Mouse (Mus musculus) frontal cortex, postnatal 14 days (tissue): ENCODE data around the gene Pank3.

Source experiments
- DNase-seq, 2 experiments: peaks; one replicate each; pipeline ENCODE4 v3.0.0; 2022; ENCODE audit warnings: low spot score in 2 of 2

The Pank3 gene

DNA sequence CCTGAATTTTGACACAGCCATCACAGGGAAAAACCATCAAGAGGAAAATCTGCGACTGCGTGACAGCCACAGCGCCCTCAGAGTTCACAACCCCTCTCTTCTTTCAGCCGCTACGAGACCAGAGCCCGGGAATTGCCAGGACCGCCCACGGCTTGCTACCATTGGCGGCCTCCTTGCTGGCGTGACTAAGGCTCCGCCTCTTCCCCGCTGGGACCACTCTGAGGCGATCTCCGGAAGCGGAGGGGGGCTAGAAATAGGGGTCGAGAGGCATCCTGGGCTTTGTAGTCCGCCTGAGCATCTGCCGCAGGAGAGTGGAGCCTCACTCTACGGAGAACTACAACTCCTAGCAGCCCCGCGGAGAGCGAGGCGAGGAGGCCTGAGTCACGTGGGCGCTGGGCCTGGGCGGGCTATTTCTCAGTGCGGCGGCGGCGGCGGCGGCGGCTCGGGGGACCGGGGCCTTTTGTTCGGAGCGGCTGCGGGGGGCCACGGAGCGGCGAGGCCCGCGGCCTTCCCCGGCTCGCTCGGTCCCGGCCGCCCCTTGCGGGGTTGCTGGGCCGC is at the start of gene Pank3:
TSS of gene Pank3 (plus strand) at position 297 of the 558 bp plus-strand sequence.
- peak; percentile 96 to 98 for DNase-seq

DNA sequence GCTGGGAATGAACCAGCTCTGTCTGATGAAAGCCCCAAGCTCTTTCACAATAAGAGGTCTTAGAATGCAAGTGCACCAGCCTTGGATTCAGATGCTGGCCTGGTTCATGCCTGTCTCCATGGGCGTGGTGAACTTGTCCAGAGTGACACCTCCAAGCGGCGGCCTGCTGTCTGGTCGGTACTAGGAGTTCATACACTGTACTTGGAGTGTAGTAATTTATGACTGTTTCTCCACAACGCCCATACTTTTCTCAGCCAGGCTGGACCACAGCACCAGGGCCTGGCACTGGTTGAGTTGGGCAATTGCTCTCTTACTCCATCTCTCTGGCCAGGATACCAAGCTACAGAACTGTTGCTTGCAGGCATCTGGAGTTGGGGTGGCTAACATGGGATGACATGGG is 45.4 kb upstream of the Pank3 start:
- no peak for DNase-seq

DNA sequence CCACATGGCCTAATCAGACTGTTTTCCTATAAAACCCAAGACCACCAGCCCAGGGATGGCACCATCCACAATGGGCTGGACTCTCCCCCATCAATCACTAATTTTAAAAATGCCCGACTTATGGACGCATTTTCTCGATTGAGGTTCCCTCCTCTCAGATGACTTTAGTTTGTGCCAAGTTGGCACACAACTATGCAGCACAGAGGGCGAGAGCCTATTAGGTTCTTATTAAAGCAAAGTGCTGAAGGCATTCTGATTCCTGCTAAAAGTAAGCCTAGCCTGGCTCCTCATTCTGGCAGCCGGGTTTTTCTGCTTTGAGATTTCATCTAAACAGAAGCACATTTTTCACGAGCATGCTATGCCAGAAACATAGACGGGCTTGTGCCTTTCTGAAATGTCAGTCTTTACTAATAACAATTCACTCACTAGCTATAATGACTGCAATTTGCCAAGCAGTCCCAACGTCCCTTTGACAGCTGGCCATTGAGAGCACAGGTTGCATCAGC is 42.9 kb upstream of the Pank3 start:
- DNase-seq, result no peak

DNA sequence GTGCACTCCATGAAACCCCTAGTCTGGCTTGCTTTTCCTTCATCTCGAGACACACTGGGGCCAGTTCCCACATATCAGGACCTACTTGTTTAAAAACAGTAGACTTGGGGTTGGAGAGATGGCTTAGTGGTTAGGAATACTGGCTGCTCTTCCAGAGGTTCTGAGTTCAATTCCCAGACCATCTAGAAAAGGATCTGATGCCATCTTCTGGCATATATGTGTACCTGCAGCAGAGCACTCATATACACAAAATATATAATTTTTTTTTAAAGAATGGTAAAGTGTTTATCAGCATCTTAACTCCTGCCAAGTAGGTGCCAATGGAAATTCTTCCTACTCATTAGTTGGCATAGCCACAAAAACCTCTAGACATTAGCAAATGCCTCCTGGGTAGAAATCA is 41.1 kb upstream of the Pank3 start:
- DNase-seq, result no peak

DNA sequence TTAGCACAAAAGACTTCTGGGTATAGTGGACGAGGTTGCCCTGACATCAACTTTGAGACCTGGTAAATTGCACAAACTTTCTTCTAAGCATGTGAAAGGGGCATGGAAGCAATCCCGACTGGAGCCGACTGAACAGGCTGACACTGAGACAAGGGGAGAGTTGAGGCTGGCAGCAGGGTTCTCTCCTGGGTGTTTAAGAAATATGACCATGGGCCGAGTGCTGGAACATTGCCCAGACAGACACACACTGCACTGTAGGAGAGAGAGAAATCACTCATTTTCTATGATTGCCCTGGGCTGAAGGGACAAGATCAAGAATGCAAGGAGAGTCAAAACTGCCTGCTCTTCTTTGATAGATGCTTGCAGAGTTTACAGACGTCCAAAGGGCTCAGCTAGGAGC is 40.1 kb upstream of the Pank3 start:
- no peak for DNase-seq

DNA sequence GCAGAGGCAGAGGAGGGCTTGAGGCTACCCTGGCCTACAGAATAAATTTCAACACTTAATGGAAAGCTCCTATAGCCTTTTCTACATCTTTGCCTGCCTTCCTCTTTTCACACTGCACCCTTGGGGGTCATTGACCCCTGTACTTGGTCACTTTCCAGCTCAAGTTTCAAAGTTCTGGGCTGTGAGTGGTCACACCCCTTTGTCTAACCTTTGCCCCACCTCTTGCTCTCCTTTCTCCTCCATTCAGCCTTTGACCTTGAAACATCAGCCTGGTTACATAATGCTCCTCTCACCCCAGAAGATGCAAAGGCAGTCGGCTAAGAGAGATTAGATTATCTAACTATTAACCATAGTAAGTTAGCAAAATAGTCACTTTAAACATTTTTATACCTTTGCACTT is 36.9 kb upstream of the Pank3 start:
- no peak for DNase-seq

DNA sequence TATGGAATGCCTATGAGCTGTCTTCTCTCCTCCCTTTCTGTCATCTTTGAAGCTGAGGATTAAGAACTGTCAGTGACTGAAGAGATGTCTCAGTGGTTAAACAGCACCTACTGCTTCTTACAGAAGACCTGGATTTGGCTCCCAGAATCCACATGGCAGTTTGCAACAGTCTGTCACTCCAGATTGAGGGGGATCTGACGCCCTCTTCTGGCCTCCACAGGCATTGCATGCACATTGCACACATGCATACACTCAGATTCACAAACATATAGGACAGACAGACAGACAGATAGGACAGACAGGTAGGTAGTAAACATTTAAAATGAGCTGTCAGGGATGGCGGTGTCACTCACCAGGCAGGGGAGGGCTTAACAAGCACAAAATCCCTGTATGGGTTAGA is 32.5 kb upstream of the Pank3 start:
- DNase-seq, result no peak

DNA sequence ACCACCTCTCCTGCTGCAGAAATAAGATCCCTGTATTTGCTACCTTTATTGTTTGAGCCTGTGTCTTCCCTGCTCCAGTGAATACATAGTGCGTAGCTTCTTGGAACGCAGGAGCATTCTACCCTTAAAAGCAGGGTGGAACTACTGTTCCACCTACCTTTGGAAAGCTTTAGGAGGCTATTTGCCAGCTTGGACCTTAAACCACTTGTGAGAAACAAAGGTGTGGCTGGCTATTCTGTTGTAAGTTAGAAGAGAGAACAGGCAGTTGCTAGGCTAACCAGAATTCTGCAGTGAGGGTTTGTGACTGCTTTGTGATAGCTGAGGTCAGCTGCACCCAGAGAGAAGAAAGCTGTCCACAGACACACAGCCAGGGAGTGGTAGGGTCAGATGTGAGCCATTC is 32.0 kb upstream of the Pank3 start:
- no peak for DNase-seq

DNA sequence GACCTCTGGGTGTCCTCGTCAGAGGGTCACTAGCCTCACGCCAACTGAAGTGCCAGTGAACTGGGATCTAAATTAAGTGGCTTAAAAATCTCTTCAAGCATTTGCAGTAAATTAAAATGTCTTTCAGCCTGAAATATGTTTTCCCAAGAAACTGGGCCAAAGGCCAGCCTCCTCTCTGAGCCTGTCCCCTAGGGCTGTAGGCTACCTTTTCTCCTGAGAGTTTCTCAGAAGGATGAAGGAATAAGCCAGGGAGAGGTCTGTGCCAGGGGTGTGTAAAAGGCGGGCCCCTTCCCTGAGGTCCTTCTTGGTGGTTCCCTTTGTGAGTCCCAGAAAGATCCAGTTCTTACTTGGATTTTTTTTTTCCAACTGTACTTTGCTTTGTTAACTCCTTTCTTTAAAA is 31.2 kb upstream of the Pank3 start:
- no peak for DNase-seq

DNA sequence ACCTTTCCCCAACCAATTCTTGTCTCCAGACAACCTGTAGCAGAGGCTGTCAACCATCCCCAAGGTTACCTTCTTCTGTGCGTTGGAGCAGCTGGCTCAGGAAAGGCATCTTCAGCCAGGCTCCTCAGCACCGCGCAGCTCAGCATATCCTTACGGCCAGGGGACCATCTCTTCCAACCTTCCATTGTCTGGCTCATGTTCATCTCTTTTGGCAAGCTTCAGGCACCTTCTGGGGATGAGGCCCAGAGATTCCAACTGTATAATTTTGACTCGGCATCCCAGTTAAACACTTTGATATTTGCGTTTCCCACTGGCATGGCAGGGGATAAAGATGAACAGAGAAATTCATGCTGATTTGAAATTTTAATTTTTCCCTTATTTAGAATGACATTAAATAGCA is 25.7 kb upstream of the Pank3 start:
- no peak for DNase-seq

DNA sequence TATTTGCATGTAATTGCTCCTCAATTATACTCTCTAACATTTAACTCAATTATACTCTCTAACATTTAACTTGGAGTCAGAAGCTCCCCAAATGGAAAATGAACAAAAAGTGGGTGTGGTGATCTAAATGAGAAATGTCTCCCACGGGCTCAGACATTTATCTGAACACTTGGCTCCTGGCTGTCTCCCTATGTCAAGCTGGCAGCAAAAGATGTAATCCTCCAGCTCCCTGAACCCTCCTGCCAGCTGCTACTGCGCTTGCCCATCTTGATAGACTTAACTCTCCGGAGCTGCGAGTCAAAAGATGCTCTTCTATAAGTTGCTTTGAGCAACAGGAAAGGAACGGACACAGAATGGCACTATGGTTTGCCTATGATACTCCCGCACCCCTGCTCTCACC is 24.7 kb upstream of the Pank3 start:
- no peak for DNase-seq

DNA sequence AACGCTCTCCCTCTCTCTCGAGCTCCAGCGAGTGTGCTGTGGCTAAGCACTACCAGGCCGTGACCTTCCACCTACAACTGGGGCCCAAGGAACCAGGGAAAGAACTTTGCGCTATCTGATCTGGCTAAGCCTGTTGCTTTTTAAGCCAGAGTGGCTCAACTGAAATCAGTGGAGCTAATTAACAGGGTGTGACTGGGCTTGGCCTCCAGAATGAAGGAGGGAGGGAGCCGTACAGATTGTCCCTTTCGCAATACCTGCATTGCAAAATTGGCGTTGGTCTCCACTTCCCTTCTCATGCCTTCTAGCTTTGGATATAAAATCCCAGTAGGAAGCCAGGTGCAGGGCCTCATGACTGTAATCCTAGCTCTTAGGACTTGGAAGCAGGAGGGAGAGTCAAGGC is 18.7 kb upstream of the Pank3 start:
- DNase-seq, result no peak

DNA sequence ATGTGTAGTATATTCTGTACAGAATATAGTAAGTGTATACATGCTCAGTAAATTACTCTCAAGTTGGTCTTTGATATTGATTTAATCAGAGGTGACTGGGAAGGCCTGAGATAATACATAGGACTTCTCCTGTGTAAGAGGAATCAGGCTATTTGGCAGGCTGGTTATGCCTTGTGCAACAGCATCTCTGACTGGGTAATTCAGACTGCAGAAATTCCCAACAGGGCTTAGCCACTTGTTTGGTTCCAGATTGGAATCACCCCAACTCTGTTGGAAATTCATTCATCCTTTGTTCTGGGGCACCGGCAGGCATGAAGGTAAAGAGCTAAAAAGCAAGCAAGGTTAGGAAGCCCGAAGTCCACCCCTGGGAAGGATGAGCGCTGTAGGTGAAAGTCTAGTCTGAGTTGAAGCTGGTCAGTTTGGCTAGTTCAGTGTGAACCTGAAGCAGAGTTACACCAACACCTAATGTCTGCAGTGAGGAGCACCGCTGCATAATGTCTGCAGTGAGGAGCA is 14.3 kb upstream of the Pank3 start:
- DNase-seq, result no peak

DNA sequence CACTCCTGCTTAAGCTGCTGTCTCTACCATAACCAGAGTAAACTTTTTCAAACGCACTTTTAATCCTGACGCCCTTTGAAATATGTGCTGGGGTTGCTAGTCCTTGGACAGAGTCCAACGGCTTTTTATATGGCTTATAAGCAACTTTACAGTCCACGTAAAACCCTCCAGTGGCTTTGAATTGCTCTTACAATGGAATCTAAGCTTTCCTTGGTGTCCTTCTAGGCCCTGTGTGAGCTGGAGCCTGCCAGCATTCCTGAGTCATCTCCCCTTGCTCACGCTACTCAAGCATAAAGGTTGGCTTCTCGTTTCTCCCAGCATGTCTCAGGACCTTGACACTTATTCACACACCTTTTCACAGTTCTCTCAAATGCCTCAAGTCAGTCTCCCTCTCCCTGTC is 13.7 kb upstream of the Pank3 start:
- no peak for DNase-seq

DNA sequence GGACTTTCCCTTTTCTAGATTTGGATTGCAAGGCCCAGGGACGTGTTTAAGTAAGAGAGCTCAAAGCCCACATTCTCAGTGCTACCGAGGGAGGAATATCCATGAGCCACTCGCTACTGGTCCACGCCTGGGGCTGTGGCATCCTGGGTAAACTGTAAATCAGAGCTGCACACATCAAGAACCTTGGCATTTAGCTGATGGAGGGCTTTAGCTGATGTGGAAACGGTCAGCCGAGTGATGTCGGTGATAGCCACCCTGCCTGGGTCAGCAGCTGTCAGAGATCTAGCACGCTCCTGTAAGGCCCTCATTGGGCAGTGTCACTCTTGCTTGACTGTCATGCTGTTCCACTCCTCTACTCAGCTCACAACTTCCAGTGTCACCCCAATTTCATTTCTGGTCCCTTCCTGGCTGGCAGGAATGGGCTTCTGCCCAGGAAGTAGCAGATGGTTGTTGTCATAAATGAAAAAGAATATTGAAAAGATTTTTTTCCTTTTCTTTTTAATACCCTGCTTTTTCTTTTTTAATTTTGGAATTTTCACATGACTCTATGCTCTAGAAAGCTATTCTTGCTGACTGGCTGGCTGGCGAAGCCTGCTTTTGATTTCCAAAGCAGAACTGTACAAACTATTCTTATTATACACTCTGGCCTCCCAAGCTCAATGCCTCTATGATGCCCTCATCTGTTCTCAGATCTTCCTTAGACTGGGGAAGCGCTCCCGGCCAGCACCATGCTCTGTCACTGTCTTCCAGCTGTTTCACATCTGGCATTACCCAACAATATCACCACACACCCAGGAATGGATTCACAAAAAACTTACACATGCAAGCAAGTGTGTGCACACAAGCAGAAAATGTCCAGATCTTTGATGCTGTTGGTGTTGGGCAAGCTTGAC is 12.6 kb upstream of the Pank3 start:
- DNase-seq, result no peak

DNA sequence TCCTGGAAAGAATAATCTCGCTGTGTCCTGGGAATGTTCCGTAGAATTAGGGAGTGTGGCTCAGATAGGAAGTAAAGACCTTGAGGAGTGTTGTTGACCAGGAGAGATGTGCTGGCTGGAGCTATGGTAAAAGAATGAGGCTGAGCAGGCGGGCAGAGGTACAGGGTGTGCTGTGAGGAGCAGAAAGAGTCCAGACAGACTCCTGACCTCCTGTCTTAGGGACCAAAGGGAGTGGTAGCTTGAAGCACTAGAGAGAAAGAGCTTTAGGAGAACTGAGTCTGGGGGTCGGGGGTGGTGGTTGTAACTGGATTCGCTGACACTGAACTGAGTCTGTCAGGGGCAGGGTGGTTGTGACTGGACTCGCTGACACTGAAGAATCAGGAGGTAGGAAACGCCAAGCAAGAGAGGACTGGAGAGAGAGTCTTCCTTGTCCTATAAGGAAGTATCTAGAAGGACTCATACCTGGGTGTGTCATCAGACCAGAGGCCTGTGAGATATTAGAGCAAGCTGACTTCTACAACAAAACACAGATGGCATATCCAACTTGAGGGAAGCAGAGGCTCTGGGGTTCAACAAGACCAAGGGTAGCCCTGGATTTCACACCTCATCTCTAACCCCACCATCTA is 9.2 kb upstream of the Pank3 start:
- no peak for DNase-seq

DNA sequence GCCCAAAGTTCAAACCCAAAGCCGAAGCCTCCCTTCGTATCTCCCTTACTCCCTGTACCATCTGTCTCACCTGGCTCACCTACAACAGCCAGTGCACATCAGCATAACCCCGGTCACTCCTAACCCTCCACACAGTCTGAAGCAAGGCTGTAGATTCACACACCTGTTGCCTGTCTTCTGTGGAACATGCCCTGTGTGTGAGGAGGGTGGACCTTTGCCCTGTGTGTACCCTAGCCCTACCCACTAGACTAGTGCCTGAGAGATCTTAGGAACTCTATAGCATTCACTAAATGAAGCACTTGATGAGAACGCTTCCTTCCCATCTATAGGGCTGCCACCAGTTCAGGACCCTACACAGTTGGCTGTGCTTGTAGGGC is 8.7 kb upstream of the Pank3 start:
- no peak for DNase-seq

DNA sequence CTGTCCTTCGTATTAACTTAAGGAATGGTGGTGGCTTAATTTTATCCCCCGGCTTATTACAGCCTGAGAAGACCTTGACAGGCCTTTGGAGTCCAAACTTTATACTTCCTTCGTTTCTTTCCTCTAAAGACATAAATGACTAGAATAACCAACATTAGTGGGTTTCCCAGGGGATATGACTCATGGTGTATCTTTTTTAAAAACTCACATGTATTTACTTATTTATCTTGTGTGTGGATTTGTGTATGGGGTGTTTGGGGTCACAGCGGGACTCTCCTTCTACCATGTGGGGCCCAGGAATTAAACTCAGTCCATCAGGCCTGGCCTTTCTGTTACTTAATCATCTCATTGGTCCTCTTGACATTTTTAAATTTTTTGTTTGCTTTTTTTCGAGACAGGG is 2.4 kb upstream of the Pank3 start:
- DNase-seq, result no peak

DNA sequence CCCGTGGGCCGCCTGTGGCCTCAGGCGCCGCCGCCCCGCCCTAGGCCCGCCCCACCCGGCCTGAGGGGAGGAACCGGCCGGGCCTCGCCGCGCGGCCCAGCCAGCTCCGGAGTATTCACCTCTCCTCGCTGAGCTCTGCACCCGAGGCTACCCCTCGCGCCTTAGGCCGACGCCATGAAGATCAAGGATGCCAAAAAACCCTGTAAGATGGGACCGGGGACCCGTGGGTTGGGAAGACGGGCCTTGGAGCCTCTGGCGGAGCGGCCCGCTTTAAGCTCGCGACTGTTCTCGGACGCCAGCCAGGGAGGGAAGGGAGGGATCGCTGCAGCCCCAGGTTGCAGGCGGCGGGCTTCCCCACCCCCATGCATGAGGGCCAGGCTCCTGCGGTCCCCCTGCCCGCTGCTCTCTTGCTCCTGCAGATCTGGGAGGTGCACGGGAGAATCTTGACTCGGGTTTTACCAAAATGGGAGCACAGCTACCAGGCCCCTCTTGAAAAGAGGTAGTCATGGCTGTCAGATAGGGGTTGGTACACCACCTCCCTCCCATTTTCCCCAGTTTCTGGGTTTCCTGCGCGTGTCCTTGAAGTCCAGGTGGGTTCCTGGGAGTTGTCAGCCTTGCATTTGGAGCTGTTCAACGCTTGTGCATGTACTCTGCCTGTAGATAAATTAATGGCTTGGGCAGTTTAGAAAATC is 608 bp downstream of the Pank3 start:
- DNase-seq, result peak; percentile 59 to 61

DNA sequence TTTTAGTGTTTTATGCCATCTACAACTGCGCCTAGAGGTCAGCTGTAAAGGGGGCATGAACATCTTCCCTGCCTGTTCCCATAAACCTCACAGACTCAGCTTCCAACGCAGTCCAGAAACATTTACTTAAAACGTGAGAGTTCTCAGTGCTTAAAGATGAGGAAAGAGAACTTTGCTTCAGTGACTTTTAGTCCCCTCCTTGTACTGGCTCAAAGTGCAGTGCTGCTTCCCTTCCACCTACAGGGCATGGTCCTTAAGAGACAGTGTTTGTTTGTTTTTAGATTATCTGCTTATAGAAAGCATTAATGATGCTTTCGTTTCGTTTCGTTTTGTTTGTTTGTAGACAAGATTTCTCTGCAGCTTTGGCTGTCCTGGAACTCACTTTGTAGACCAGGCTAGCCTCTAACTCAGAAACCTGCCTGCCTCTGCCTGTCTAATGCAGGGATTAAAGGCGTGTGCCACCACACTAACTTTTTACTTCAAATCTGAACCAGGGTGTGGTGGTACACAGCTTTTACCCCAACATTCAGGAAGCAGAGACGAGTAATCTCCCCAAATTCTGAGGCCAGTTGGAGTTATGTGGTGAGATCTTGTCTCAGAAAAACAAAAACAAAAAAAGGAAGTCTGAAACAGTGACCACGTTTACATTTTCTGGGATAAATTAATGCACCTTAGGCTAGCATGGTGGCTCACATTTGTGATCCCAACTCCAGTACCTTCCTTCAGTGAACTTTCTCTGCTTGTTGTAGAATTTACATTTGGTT is 1.6 kb downstream of the Pank3 start:
- DNase-seq, result no peak

DNA sequence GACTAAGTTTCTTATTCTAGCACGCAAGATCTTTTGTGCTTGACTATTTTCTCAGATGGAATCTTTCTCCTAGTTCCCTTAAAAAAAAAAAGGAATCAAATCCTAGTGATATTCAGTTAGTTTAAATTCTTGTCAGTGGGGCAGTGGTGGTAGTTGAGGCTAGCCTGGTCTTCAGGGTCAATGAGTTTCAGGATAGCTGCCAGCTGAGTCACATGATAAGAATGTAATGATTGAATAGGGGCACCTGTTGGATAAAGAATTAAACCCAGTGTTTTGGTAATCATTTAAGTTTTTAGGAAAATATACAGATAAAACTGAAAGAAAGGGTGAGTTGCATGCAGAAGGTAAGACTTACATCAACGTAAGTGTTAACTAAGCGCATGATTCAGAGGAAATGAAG is 6.3 kb downstream of the Pank3 start:
- DNase-seq, result no peak
